Mouse (Mus musculus): ENCODE measurements around the gene Notch2.
"Not testable (repeated sequence)": the region's sequence is repeated elsewhere in the genome, so short reads cannot be mapped to it uniquely, and the experiment has no call there.

Gene Notch2

DNA sequence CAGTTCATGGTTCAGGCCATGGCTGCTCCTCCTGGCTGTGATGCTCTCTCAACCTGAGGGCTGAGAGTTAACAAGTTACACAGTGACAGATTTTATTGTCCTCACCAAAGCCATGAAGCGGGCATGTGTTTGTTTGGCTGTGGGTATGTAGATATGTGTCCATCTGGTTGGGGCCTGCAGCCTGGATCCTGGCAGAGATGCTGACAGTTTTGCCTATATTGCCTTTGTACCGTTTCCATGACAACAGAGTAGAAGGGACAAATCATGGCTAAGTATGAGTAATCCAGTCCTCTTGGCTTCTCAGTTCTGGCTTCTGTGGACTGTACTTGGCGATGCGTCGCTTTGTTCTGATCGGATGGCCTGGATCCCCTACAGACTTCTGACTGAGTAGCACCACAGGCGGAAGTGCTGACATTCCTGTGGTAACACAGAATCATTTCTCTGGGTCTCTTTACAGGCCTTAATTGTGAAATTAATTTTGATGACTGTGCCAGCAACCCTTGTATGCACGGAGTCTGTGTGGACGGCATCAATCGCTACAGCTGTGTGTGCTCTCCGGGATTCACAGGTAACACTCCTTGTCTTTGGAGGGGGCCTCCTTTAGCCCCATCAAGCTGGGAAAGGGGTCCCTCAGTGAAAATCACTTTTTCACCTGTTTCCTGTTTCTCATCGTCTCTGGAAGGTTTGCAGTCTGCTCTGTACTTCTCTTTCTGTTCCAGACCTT, 93.4 kb downstream of the Notch2 start:
- peak; percentile 16 to 25 for DNase-seq

DNA sequence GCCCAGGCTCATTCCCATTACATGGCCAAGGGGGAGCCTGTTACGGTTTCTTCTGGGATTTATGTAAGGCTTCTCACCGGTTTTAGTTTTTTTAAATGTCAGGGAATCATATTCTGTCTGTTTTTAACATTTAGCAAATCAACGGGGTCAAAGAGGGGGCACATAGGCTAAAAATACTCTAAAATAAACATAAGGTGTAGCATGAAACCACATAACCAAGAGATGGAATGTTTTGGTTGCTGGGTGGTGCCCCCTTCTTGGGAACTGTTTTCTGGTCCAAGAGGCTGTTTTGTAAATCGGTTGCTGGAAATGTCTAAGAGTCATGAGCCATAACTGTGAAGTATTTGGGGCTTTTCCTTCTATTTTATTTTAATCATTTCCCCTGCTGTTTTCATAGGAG, 95.1 kb downstream of the Notch2 start:
- no peak for DNase-seq

GRCm38 (mm10) chr3:98108866-98109265, 95.5 kb downstream of the Notch2 start:
- DNase-seq: no peak

DNA sequence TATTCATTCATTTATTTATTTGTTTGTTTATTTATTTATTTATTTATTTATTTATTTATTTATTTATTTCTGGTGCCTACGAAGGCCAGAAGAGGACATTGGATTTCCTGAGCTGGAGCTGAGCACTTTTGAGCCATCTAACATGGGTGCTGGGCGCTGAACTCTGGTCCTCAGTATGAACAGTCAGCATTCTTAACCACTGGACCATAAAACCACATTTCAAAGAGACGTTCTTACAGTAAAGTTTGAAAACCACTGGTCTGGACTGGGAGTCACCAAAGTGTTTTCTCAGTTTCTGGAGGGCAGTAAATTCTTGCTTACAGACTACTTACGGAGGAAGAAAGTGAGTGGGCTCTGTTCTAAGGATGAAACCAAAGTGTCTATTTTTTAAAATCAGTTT, 97.3 kb downstream of the Notch2 start:
- no peak for DNase-seq

- DNase-seq: no peak
Measured at GRCm38 (mm10) chr3:98118252-98118651, 104.9 kb downstream of the Notch2 start.

DNA sequence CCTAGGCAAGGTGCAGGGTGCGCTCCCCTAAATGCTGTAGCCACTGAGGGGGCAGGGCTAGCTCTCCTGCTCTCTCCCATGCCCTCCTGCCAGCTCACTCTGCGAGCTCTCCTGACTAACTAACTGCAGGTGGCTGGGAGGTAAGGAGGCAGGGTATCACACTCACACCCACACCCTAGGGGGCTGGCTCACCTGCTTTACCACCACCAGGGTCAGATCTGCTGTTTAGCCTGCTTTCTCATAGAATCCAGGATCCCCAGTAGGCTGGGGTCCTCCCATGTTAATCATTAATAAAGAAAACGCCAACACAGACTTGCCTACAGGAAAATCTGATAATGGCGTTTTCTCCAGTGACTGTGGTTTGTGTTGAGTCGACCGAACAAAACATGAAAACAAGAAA, 106.0 kb downstream of the Notch2 start:
- DNase-seq: no peak

GRCm38 (mm10) chr3:98120884-98121283, 107.6 kb downstream of the Notch2 start:
- DNase-seq: no peak

- DNase-seq: no peak
Measured at GRCm38 (mm10) chr3:98127775-98128174, 114.4 kb downstream of the Notch2 start.

- no peak for DNase-seq
Measured at GRCm38 (mm10) chr3:98128716-98129115, 115.4 kb downstream of the Notch2 start.

GRCm38 (mm10) chr3:98132140-98132539, 118.8 kb downstream of the Notch2 start:
- DNase-seq: not testable (repeated sequence)

DNA sequence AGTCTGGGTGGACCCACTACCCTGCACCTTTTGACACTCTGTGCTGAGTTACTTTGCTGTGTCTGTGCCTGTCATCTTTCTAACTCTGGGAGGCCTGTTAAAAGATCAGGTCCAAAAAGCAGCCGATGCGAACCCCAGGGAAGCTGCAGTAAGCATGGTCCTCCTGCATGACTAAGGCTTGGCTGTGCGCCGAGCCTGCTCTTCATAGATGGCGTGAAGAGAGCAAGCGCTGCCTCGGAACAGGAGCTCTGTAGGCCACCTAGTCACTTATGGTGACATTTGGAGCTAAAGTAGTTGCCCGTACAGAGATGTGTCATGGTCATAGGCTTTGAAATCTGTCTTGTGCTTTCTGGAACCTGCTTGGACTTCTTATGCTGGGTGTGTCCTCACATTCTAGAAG, 119.3 kb downstream of the Notch2 start:
- DNase-seq: peak; percentile 11 to 14

DNA sequence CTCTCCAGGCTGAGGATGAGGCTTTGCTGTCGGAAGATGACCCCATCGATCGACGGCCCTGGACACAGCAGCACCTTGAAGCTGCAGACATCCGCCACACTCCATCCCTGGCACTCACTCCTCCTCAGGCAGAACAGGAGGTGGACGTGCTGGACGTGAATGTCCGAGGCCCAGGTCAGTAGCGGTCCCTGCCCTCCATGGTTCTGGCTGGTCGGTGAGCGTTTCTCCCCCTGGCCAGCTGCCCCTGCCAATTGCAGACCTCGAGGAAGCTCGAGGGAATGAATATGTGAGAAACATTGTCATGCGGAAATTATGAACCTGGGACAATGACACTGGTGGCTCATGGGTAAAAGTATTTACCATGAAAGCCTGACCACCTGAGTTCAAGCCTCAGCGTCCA, 128.1 kb downstream of the Notch2 start:
- DNase-seq: no peak

GRCm38 (mm10) chr3:98142862-98143261, 129.5 kb downstream of the Notch2 start:
- DNase-seq: no peak

GRCm38 (mm10) chr3:98145204-98145603, 131.9 kb downstream of the Notch2 start:
- no peak for DNase-seq

DNA sequence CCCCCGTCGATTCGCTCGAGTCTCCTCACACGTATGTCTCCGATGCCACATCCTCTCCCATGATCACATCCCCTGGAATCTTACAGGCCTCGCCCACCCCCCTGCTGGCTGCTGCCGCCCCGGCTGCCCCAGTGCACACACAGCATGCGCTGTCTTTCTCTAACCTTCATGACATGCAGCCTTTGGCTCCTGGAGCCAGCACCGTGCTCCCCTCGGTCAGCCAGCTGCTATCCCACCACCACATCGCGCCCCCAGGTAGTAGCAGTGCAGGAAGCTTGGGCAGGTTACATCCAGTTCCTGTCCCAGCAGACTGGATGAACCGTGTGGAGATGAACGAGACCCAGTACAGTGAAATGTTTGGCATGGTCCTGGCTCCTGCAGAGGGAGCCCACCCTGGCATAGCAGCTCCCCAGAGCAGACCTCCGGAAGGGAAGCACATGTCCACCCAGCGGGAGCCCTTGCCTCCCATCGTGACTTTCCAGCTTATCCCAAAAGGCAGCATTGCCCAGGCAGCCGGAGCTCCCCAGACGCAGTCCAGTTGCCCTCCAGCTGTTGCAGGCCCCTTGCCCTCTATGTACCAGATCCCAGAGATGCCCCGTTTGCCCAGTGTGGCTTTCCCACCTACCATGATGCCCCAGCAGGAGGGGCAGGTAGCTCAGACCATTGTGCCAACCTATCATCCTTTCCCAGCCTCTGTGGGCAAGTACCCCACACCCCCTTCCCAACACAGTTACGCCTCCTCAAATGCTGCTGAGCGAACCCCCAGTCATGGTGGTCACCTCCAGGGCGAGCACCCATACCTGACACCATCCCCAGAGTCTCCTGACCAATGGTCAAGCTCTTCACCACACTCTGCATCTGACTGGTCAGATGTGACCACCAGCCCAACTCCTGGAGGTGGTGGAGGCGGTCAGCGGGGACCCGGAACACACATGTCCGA, 133.4 kb downstream of the Notch2 start:
- no peak for DNase-seq

DNA sequence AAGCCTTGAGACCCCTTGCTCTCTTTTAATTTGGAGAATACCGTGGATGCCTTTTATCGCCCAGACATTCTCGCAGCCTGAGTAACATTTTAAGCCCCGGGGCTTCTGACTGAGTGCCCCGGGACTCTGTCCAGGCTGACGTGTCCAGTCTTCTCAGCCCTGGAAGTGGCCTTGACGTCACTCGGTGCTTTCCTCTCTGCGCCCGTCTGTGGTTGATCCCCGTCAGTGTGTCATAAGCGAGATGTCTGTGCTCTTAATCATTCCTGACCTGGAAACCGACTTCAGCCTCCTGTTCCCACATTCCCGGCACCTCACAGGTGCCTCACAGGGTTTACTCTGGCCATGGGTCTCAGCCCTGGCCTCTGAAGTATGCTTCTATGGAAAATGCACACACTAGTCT, 134.4 kb downstream of the Notch2 start:
- DNase-seq: no peak

- DNase-seq: no peak
Measured at GRCm38 (mm10) chr3:98149881-98150280, 136.6 kb downstream of the Notch2 start.

- no peak for DNase-seq
Measured at GRCm38 (mm10) chr3:98151016-98151415, 137.7 kb downstream of the Notch2 start.

DNA sequence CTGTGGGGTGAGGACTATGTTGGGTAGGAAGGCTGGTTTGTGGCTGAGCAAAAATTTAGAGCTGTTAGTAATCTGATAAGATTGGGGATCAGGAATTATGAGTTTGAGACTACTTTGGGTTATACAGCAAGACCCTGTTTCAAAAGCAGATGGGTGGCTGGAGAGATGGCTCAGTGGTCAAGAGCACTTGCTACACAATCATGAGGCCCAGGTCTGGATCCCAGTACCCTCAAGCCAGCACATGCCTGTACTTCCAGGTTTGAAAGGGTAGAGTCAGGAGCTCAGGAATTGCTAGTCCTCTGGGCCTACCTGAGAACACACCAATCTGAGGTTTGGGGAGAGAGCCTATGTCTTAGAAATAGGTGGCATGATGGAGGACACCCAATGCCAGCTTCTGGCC, 140.1 kb downstream of the Notch2 start:
- no peak for DNase-seq

- no peak for DNase-seq
Measured at GRCm38 (mm10) chr3:98156158-98156557, 142.8 kb downstream of the Notch2 start.

DNA sequence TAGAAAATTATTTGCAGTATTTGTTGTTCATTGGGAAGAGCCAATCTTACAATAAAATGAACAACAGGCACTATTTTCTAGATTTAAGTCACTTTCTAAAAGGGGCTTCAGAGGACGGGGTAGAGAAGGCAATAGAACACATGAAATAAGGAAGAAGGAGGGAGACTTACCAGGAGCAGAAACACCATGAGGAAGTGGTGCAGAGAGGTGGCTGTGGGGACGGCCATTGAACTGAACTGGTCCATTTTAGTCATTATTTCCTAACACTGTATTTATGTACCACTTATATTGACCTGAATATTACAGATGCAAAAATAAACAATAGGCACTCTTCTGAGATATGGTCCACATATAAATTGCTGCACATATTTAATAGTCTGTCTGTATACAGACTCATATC, 143.7 kb downstream of the Notch2 start:
- no peak for DNase-seq

DNA sequence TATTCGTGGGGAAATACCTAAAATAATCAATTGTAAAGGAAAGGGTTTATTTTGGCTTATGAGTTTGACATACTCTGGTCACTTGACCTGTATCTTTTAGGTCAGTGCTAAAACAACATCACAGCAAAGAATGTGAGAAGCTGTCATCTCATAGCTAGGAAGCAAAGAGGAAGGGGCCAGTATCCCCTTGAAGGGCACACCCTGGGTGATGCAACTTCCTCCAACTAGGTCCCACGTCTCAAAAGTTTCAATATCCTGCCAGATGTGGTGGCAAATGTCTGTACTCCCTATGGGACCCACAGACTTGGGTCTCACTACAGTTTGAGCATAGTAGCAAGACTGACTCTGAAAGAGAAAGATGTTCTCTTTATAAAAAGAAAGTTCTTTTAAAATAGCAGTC, 144.3 kb downstream of the Notch2 start:
- DNase-seq: no peak

- DNase-seq: no peak
Measured at GRCm38 (mm10) chr3:98158646-98159045, 145.3 kb downstream of the Notch2 start.

DNA sequence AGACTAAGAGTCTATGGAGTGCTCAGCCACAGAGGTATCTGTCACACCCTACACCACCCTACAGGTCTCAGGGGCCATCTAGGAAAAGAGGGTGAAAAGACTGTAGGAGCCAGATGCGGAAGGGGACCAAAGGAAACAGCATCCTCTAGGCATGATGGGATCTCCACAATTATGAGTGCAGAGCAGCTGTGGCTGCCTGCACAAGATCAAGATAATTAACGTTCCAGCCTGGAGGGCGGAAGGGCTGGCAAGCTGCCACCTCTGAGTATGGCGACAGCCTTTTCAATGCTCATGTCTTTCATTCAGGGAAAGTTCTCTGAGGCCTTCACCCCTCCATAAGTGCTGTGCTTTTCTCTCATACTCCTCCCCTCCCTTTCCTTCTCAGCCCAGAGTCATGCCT, 146.0 kb downstream of the Notch2 start:
- no peak for DNase-seq
